Mouse (Mus musculus) heart, adult 9 months (tissue): ENCODE results near the gene Crtc2.
"Not testable (repeated sequence)": the region's sequence is repeated elsewhere in the genome, so short reads cannot be mapped to it uniquely, and the experiment has no call there.

Experiments
- DNase-seq, 2 experiments: peaks; one replicate each; pipeline ENCODE4 v3.0.0; 2022; ENCODE audit warnings: low spot score in 2 of 2

The Crtc2 gene

GRCm38 (mm10) chr3:90266901-90267775 lies 13.2 kb downstream of the Crtc2 start:
- no peak for DNase-seq

- DNase-seq = no peak
These were observed 14.2 kb downstream of the Crtc2 start for GRCm38 (mm10) chr3:90268190-90268589.

- no peak for DNase-seq
These were observed 15.0 kb downstream of the Crtc2 start for GRCm38 (mm10) chr3:90268971-90269370.

- DNase-seq = no peak
These were observed 16.8 kb downstream of the Crtc2 start for GRCm38 (mm10) chr3:90270784-90271183.

- DNase-seq = no peak
These were observed 18.2 kb downstream of the Crtc2 start for GRCm38 (mm10) chr3:90272170-90272569.

GRCm38 (mm10) chr3:90273855-90274254 lies 19.9 kb downstream of the Crtc2 start:
- DNase-seq = no peak

GRCm38 (mm10) chr3:90275286-90275685 lies 21.3 kb downstream of the Crtc2 start:
- DNase-seq = no peak

GRCm38 (mm10) chr3:90276858-90277257 lies 22.9 kb downstream of the Crtc2 start:
- no peak for DNase-seq

GRCm38 (mm10) chr3:90277793-90278192 lies 23.8 kb downstream of the Crtc2 start:
- DNase-seq = no peak

GRCm38 (mm10) chr3:90278211-90278610 lies 24.2 kb downstream of the Crtc2 start:
- DNase-seq = no peak

GRCm38 (mm10) chr3:90279216-90279615 lies 25.3 kb downstream of the Crtc2 start:
- no peak for DNase-seq

- DNase-seq = no peak
These were observed 25.8 kb downstream of the Crtc2 start for GRCm38 (mm10) chr3:90279743-90280142.

- DNase-seq = no peak
These were observed 26.7 kb downstream of the Crtc2 start for GRCm38 (mm10) chr3:90280708-90281107.

- no peak for DNase-seq
These were observed 30.2 kb downstream of the Crtc2 start for GRCm38 (mm10) chr3:90284150-90284549.

- DNase-seq = not testable (repeated sequence)
These were observed 35.4 kb downstream of the Crtc2 start for GRCm38 (mm10) chr3:90289403-90289802.

- no peak for DNase-seq
These were observed 36.6 kb downstream of the Crtc2 start for GRCm38 (mm10) chr3:90290602-90291001.

- DNase-seq = no peak
These were observed 38.0 kb downstream of the Crtc2 start for GRCm38 (mm10) chr3:90291982-90292344.

- peak; percentile 100 for DNase-seq
These were observed 38.6 kb downstream of the Crtc2 start, which contains the start of gene Gatad2b for GRCm38 (mm10) chr3:90292345-90293275. Gene Gatad2b (plus strand): TSS chr3:90293178.

- peak; percentile 29 to 35 for DNase-seq
These were observed 39.5 kb downstream of the Crtc2 start for GRCm38 (mm10) chr3:90293352-90294063.

- no peak for DNase-seq
These were observed 40.1 kb downstream of the Crtc2 start for GRCm38 (mm10) chr3:90294064-90294440.

GRCm38 (mm10) chr3:90294651-90295050 lies 40.7 kb downstream of the Crtc2 start:
- DNase-seq = no peak

- DNase-seq = no peak
These were observed 51.8 kb downstream of the Crtc2 start for GRCm38 (mm10) chr3:90305801-90306200.
